Mouse (Mus musculus): ENCODE measurements around the gene Nek2.

Nek2 gene

GRCm38 (mm10) chr1:191816596-191816995 is 4.6 kb upstream of the Nek2 start:
- DNase-seq, result no peak

- DNase-seq, result peak; percentile 87 to 91
These were observed 3.7 kb upstream of the Nek2 start for GRCm38 (mm10) chr1:191817418-191818144.

GRCm38 (mm10) chr1:191818145-191818631 is 3.1 kb upstream of the Nek2 start:
- DNase-seq, result no peak

- no peak for DNase-seq
These were observed 2.2 kb upstream of the Nek2 start for GRCm38 (mm10) chr1:191819026-191819425.

- no peak for DNase-seq
These were observed 306 bp upstream of the Nek2 start for GRCm38 (mm10) chr1:191820951-191821325.

GRCm38 (mm10) chr1:191829124-191829523 is 7.9 kb downstream of the Nek2 start:
- DNase-seq, result no peak

- DNase-seq, result no peak
These were observed 12.2 kb downstream of the Nek2 start for GRCm38 (mm10) chr1:191833396-191833795.

GRCm38 (mm10) chr1:191834825-191835224 is 13.6 kb downstream of the Nek2 start:
- DNase-seq, result peak; percentile 73 to 81

GRCm38 (mm10) chr1:191836318-191836985 is 15.2 kb downstream of the Nek2 start:
- DNase-seq, result no peak

GRCm38 (mm10) chr1:191837691-191838090 is 16.4 kb downstream of the Nek2 start:
- DNase-seq, result no peak

- no peak for DNase-seq
These were observed 17.9 kb downstream of the Nek2 start for GRCm38 (mm10) chr1:191838994-191839741.

- DNase-seq, result peak; percentile 38 to 56
These were observed 19.7 kb downstream of the Nek2 start for GRCm38 (mm10) chr1:191840774-191841565.

GRCm38 (mm10) chr1:191842247-191842646 is 21.0 kb downstream of the Nek2 start:
- DNase-seq, result no peak

GRCm38 (mm10) chr1:191846667-191847066 is 25.4 kb downstream of the Nek2 start:
- DNase-seq, result no peak

- no peak for DNase-seq
These were observed 28.3 kb downstream of the Nek2 start for GRCm38 (mm10) chr1:191849501-191849900.

GRCm38 (mm10) chr1:191853442-191853841 is 32.2 kb downstream of the Nek2 start:
- DNase-seq, result no peak

- no peak for DNase-seq
These were observed 33.5 kb downstream of the Nek2 start for GRCm38 (mm10) chr1:191854716-191855115.

GRCm38 (mm10) chr1:191855136-191855878 is 34.1 kb downstream of the Nek2 start:
- DNase-seq, result no peak

GRCm38 (mm10) chr1:191856886-191857651 is 35.8 kb downstream of the Nek2 start:
- DNase-seq, result no peak

- DNase-seq, result no peak
These were observed 36.9 kb downstream of the Nek2 start for GRCm38 (mm10) chr1:191858136-191858535.

GRCm38 (mm10) chr1:191859847-191860246 is 38.6 kb downstream of the Nek2 start:
- DNase-seq, result no peak
